Mouse (Mus musculus): ENCODE data around the gene Prcd.

- TF ChIP-seq EP300 (IDR thresholded peaks at IDR 0.05; ENCODE audit: low read depth) (no peak), CTCF (IDR thresholded peaks at IDR 0.05; ENCODE audit: low read depth) (no peak)
Measured at GRCm38 (mm10) chr11:116632962-116633361, 20.4 kb upstream of the Prcd start.
